Mouse (Mus musculus) MEL (cell line): Measurements from ENCODE around the gene Ccdc63.

Experiments
- CTCF ChIP-seq, 3 experiments: IDR thresholded peaks in 2 of 3; conservative IDR thresholded peaks in 1 of 3; 2 replicates each; pipeline ENCODE4 v1.5.1; 2011 to 2012; ENCODE audit warnings: low read length in 3 of 3, low read depth in 2 of 3, mild to moderate bottlenecking in 2 of 3, improper control_type of control experiment in 1 of 3, inconsistent platforms in 1 of 3, mixed read lengths in 1 of 3, moderate library complexity in 1 of 3; ENCODE audit not compliant: control insufficient read depth in 1 of 3, insufficient read depth in 1 of 3, poor library complexity in 1 of 3, severe bottlenecking in 1 of 3
- MAFK ChIP-seq: IDR thresholded peaks from 2 replicates; pipeline ENCODE4 v1.6.1; 2011; ENCODE audit warnings: low read depth, mild to moderate bottlenecking, low read length, improper control_type of control experiment, borderline replicate concordance
- NRF1 ChIP-seq: IDR thresholded peaks from 2 replicates; pipeline ENCODE4 v1.6.1; 2014; ENCODE audit warnings: low read depth, mild to moderate bottlenecking, inconsistent platforms, low read length, improper control_type of control experiment, moderate library complexity; ENCODE audit not compliant: poor library complexity, insufficient read depth, severe bottlenecking

DNA sequence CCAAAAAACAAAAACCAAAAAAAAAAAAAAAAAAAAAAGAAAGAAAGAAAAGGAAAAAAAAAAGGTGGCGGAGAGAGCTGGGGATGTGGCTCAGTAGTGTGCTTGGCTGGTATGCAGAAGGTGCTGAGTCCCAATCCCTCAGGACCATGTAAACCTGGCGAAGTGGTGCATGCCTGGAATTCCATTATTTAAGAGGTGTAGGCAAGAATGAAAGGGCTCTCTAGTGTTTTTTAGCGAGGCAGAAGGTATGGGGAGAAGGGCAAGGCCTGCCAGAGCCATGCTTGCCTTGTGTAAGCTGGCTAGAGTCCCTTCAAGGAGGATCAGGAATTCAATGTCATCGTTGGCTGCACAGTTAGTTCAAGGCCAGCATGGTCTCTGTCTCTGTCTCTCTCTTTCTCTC lies 4.2 kb upstream of the Ccdc63 start:
- TF ChIP-seq CTCF (IDR thresholded peaks at IDR 0.05 in 2 of 3, conservative IDR thresholded peaks at IDR 0.05 in 1 of 3; ENCODE audit: control insufficient read depth in 1 of 3, insufficient read depth in 1 of 3, low read depth in 2 of 3, low read length in 3 of 3, poor library complexity in 1 of 3, severe bottlenecking in 1 of 3), result no peak
- no peak for TF ChIP-seq MAFK
- TF ChIP-seq NRF1, result no peak
